Mouse (Mus musculus): ENCODE results near the gene Wdfy1. TPM values are rescaled to one million over a fixed set of nuclear protein-coding genes. Genes with fewer than 3 reads are reported as not detected.
A peak's percentile ranks its signal among the peaks of the same experiment; 100 is the strongest.

Gene Wdfy1
- total RNA-seq, 2 experiments from 2014 or later, result 36.2 to 38.2 TPM

DNA sequence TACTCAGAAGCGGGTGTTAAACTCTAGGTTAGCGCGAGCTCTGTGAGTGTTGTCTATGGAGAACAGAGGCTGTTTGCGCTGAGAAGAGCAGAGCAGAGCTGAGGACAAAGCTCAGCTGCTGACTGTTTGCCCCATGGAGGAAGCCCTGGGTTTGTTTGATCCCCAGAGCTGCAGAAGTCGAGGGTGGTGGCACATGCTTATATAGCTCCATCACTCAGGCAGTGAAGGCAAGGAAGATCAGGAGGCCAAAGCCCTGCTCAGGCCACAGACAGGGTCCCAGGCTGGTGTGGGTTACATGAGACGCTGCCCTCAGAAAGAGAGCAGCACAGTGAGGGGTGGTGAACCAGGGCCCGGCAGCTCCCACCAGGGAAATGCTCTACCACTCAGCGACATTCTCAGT, 65.7 kb downstream of the Wdfy1 start:
- DNase-seq, result no peak

GRCm38 (mm10) chr1:79707383-79707782, 68.6 kb downstream of the Wdfy1 start:
- no peak for DNase-seq

GRCm38 (mm10) chr1:79706707-79707106, 69.2 kb downstream of the Wdfy1 start:
- DNase-seq, result no peak

- no peak for DNase-seq
Measured at GRCm38 (mm10) chr1:79704672-79705071, 71.3 kb downstream of the Wdfy1 start.

DNA sequence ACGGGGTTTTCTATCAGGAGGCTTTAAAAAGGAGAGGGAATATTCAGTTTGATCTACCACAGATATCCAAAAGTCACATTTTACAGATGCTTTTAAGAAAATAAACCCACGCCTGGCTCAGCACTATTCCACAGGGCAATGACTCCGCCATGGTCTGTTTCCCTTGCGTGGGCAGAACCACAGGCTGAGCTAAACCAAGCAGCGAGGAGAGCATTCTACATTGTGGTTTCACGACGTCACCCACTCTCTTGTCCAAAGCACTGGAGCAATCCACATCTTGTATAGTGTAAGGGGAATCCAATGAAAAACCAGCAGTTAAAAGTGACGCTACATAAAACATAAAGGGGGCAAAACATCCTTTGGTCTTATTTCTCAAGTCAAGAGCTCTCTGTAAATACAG, 72.4 kb downstream of the Wdfy1 start:
- DNase-seq, result no peak

GRCm38 (mm10) chr1:79698506-79698905, 77.4 kb downstream of the Wdfy1 start:
- no peak for DNase-seq

DNA sequence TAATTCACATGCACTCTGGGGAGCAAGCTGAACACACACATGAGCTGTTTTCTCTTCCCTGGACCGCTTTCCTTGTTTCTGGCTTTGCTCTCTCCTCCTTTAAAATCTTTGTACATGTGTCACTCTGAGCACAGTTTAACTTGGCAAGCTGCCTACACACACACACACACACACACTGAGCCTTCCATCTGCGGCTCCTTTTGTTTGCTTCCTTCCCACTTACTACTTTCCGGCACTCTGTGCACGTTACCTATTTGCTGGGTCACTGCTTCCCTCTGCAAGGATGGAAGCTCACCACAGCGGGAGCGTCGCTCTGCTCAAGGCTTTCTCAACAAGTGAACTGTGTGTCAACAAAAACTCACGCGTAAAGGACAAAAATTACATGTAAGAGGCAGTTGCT, 78.6 kb downstream of the Wdfy1 start:
- DNase-seq, result peak in 1 of 2 experiments; percentile 43

DNA sequence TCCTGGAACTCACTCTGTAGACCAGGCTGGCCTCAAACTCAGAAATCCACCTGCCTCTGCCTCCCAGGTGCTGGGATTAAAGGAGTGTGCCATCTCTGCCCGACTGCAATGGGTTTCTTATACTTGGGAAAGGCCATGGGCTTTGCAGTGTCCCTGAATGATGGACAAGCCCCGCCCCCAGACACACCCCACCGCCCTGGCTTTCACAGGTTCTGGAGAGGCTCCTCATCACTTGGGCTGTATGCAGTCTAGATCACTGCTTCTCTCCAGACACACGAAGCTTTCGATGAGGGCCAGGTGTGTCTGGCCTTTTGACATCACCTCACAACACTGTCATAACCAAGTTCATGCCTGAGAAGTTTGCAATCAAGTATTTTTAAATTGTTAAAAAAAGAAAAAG, 79.0 kb downstream of the Wdfy1 start:
- DNase-seq, result no peak

- DNase-seq, result no peak
Measured at GRCm38 (mm10) chr1:79692482-79692881, 83.5 kb downstream of the Wdfy1 start.

DNA sequence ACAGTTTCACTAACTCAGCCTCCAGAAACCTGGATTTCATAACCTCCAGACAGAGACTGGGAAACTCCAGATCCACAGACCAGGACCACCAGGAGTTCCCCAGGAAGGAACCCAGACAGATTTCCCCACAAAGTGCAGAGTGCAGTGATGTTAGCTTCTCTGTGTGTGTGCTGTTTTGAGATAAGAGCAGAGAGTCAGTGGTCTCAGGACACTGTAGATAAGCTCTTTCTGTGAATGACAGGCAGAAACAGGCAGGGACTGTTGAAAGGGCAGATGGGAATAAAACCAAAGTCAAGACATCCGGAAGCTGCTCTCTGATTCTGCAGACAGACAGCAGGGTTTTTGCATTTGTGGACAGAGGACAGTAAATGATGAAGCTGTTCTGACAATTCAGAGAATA, 88.7 kb downstream of the Wdfy1 start:
- DNase-seq, result no peak

GRCm38 (mm10) chr1:79684027-79684426, 91.9 kb downstream of the Wdfy1 start:
- DNase-seq, result no peak

- DNase-seq, result no peak
Measured at GRCm38 (mm10) chr1:79682936-79683335, 93.0 kb downstream of the Wdfy1 start.

- DNase-seq, result no peak
Measured at GRCm38 (mm10) chr1:79680777-79681176, 95.2 kb downstream of the Wdfy1 start.

GRCm38 (mm10) chr1:79678117-79678684, 97.7 kb downstream of the Wdfy1 start:
- DNase-seq, result no peak

- DNase-seq, result no peak
Measured at GRCm38 (mm10) chr1:79675716-79676115, 100.2 kb downstream of the Wdfy1 start.

DNA sequence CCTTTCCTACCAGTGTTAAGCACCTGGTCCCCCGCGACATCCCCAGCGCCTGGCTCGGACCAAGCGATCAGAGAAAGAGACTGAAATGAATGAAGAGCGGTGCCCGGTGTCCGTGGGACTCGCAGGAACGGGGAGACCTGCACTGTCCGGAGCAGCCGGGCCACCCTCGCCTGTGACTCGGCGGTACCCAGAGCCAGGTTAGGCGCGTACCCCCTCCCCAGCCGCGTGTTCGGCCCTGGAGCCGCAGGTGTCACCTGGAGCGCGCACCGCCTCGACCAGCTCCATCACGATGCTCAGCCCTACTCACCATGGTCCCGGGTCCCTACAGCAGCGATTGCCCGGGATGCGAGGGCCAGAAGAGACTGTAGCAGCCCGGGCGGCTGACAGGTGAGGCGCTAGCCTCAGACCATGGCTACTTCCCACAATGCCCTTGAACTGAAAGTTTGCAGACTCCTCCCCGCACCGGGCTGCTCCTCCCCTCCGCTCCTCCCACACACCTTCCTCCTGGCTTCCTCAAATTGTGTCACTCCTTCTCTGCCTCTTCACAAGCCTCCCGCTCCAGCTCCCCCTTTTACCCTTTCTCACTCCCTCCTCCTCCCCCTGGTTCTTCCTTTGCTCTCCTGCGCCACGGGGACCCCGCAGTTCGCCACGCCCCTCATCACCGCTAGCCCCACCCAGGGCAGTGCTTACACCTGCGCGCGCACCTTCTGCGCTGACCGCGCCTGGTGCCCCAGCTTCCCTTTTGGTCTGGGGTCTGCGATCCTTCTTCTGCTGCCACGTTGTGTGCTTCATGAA, 104.2 kb downstream of the Wdfy1 start, which contains the start of gene Ap1s3:
Gene Ap1s3 (minus strand): TSS at position 430 of the 795 bp plus-strand sequence.
- peak; percentile 16 to 38 for DNase-seq

DNA sequence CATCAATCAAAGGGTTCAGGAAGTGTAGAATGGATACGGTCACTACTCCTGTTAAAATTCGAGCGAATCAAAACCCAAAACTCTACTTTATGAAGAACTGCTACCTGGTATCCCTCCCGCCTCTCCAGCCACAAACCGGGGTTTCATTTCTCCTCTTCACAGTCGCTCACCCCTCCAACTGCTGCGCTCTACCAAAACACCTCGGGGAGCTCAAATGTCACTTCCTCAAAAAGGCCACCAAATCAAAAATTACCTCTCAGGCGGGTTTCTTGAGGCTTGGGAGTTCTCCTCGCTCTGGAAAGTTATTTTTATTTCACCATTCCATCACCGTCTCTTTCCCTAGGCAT, 104.8 kb downstream of the Wdfy1 start:
- DNase-seq, result no peak

- DNase-seq, result no peak
Measured at GRCm38 (mm10) chr1:79669419-79669974, 106.4 kb downstream of the Wdfy1 start.

DNA sequence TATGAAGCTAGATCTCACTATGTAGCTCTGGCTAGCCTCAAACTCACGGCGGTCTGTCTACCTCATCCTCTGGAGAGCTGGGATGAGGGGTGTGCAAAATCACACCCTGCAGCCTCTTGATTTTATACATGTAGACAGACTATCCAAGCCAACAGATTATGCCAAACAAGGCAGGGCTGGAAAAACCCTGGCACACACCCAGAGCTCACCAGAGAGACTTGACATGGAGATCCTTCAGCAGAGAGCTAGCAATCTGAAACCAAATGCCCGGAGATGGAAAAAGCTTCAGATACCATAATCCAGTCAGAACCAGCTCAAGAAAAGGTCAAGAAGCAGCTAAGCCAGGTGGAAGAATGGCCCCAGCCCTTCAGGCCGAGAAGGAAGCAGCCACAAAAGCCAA, 111.0 kb downstream of the Wdfy1 start:
- no peak for DNase-seq

DNA sequence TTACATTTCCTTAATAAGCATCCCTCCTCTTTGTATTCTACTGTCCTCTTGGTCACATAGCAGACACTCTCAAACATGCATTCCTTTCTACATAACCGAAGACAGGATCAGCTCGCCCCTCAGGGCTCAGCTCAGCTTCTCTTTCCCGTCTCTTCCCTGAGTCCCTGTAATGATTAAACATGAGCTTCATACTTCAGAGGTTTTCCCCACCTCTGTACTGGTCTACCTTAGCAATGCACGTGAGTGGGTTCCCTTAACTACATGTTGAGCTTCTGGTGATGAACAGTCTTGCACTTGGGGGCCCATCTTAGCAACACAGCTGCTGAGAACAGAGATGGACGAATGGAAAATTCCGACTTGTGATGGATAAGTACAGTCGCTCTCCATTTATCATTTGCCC, 116.3 kb downstream of the Wdfy1 start:
- no peak for DNase-seq

- no peak for DNase-seq
Measured at GRCm38 (mm10) chr1:79657411-79657810, 118.5 kb downstream of the Wdfy1 start.

DNA sequence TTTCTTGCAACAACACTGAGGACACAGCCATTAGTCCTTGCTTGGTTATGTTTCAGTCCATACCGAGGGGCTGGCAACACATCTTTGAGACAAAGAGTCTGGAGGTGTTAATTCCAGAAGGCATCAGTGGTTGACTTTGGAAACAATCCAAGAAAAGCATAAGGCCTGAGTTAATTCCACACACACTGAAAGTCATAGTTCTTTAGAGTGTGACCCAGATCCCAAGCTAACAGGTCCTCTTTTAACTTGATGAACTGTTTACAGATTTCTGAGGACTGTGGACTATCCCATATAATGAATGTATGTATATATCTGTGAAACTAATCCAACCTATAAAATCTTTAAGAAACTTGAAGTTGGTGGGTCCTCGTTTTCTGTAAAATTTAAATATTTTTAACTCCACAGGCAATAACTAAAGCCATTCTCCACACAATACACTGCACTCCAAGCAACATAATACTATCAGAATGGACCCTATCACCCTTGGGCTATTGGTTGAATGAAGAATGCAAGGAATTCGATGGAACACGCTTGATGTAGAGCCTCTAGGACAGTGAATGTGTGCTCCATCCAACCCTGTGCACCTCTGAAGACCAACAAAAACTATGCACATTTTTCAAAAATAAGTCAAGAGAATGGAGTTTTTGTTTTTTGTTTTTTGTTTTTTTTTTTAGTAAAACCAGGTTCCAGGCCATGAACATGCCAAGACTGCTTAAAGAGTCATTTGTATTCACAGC, 120.0 kb downstream of the Wdfy1 start:
- DNase-seq, result no peak

DNA sequence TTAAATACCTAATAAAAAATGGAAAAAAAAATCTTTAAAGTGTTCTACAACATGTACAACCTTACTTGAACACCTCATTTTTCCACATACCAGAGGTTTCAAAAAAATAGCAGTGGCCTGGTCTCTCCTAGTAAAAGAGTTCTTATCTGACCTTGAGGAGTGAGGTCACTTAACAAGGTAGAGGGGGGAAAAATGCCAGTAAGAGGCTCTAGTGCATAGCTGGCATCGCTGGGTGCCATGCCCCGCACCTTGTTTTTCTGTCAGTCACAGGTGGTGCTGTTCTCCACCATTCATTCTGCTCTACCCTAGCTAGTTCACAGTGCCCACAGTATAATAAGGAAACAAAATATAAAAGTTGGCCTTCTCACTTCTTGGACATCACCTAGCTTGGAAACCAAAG, 121.0 kb downstream of the Wdfy1 start:
- DNase-seq, result no peak
